Mouse (Mus musculus) liver, adult 2 months (tissue): ENCODE measurements around the gene Doc2b.

ENCODE experiments used
- CTCF ChIP-seq: fragments of 200-500 bp; IDR thresholded peaks from 2 replicates; pipeline ENCODE4 v1.5.1; 2011; ENCODE audit warnings: low read depth, low read length, control low read depth
- POLR2A ChIP-seq: fragments of 200-500 bp; IDR thresholded peaks from 2 replicates; pipeline ENCODE4 v1.6.1; 2011; ENCODE audit warnings: low read length, control low read depth; ENCODE audit not compliant: insufficient read depth; ENCODE audit errors: extremely low read depth

GRCm38 (mm10) chr11:75838861-75839426 is 43.1 kb upstream of the Doc2b start:
- TF ChIP-seq CTCF (no peak), POLR2A (no peak)
